Mouse (Mus musculus): ENCODE data around the gene Shank2.

Shank2 gene

GRCm38 (mm10) chr7:144001628-144002027 is at the start of gene Shank2:
Gene Shank2 (plus strand): TSS chr7:144001928.
- DNase-seq (ENCODE audit: low read depth, low spot score), result no peak

GRCm38 (mm10) chr7:143952130-143952529 is 49.6 kb upstream of the Shank2 start:
- DNase-seq (ENCODE audit: low read depth, low spot score), result no peak

- DNase-seq (ENCODE audit: low read depth, low spot score), result no peak
These were observed 45.0 kb upstream of the Shank2 start for GRCm38 (mm10) chr7:143956575-143957295.

- DNase-seq (ENCODE audit: low read depth, low spot score), result no peak
These were observed 43.6 kb upstream of the Shank2 start for GRCm38 (mm10) chr7:143958030-143958565.

DNA sequence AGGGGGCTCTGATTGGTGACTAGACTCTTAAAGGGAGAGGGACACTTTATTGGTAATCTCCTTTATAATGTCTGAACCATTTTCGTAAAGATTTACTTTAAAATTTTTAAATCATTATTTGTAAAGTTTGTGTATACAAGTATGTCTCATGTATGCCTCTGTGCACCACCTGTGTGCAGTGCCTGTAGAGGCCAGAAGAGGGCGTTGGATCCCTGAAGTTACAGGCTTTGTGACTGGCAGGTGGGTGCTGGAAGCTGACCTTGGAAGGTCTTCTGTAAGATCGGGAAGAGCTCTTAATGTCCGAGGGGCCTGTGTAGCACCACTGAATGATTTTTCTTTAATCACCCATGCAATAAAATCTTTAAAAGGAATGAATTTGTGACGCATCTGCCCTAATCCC is 37.9 kb upstream of the Shank2 start:
- no peak for DNase-seq (ENCODE audit: low read depth, low spot score)

GRCm38 (mm10) chr7:143966621-143967020 is 35.1 kb upstream of the Shank2 start:
- DNase-seq (ENCODE audit: low read depth, low spot score), result no peak

- DNase-seq (ENCODE audit: low read depth, low spot score), result no peak
These were observed 24.3 kb upstream of the Shank2 start for GRCm38 (mm10) chr7:143977491-143977830.

- DNase-seq (ENCODE audit: low read depth, low spot score), result no peak
These were observed 23.7 kb upstream of the Shank2 start for GRCm38 (mm10) chr7:143977831-143978682.

- peak; percentile 61 for DNase-seq (ENCODE audit: low read depth, low spot score)
These were observed 22.9 kb upstream of the Shank2 start for GRCm38 (mm10) chr7:143978741-143979371.

DNA sequence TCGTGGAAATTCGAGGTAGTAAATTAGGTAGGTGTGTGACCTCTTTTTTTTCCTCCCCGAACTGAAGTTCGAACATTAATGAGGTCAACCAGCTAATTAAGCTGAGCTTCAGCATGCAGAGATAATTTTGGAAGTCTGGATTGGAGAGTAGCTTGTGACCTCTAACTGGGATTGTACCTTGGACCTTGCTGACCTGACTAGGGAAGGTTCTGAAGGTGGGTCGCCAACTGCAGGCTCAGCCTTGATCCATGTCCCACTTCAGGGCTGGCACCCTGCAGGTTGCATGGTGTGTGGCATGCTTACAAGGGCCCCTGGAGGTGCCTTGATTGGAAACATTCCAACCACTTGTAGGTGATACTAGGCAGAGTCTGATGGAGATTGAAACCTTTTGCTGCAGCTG is 21.7 kb upstream of the Shank2 start:
- DNase-seq (ENCODE audit: low read depth, low spot score), result no peak

GRCm38 (mm10) chr7:143986281-143986680 is 15.4 kb upstream of the Shank2 start:
- no peak for DNase-seq (ENCODE audit: low read depth, low spot score)

DNA sequence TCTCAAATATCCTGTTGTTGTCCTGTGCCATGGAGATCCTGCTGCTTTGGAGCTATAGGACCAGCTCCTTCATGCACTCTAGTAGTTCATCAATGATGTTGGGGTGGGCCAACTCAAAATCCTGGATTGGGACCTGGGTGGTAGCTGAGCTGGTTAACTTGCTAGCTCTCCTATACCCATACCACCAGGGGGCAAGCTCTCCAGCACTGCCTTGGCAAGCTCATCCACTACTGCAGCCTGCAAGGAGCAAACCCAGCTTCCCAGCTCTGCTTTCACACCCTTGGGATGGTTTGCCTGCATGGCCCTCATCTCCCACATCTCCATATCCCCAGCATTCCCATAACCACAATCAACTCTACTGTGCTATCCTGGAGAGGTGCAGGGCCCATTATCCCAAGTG is 10.6 kb upstream of the Shank2 start:
- no peak for DNase-seq (ENCODE audit: low read depth, low spot score)

DNA sequence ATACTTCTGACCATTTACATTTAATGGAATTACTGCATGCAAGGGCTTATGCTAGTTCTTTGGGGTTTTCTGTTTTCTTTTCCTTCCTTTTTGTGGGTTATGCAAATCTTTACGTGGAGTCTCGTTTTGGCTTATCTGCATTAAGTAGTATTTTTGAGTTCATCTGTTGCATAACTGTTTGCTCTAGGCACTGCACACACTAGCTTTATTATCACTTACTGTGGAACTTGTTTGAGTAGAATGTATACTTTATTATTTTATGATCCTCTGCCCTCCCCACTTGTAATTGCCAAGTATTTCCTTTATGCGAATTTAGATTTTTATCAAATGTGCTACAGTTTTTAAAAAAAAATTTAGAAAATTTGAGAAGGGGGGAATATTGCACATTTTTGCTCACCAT is 2.7 kb upstream of the Shank2 start:
- no peak for DNase-seq (ENCODE audit: low read depth, low spot score)

DNA sequence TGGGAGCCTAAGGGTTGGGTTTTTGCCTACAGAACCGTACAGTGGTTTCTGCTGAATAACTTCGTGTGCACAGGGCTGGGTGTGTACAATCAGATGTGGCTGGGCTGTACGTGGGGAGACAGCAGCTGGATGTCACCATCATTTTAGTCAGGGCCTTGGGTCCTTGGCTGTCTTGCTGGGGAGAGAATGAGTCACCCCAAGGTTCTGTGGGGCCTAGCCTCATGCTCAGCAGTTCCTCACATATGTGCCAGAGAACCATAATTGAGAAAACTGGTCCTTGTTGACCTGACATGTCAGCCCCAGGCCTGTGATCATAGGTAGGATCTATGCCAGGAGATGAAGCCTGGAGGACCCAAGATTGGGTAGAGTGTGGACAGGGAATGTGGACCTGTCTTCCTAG is 1.7 kb downstream of the Shank2 start:
- DNase-seq (ENCODE audit: low read depth, low spot score), result no peak

DNA sequence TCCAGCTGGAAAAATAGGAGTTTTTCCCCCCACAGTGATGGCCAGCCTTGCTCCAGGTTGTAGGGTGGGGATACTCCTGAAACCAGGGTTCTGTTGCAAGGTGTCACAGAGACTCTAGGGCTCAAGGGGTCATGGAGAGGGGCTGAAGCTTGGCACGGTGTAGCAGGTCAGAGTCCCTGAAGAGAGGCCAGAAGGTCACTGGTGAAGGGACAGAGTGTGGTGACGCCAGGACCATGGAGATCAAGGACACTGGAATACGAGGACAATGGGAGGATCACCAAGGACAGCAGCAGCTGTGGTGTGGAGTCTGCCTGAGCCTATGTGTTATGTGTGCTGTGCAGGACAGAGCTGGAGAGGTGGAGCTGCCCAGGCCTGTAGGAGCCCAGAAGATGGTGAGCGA is 6.4 kb downstream of the Shank2 start:
- DNase-seq (ENCODE audit: low read depth, low spot score), result no peak

DNA sequence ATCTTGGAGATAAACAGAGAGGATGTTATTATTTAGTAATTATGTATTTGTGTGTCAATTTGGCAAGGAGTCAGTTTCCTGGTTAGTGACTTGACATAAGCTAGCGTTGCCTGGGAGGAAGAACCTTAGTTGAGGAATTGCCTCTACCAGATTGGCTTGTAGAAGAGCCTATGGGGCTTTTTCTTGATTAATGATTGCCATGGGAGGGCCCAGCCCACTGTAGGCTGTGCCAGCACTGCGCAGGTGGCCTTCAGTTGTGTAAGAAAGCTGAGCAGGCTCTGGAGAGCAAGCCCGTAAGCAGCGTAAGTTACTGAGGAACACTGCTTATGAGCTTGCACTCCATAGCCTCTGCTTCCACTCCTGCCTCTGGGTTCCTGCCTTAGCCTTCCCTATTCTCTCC is 7.3 kb downstream of the Shank2 start:
- DNase-seq (ENCODE audit: low read depth, low spot score), result no peak

- DNase-seq (ENCODE audit: low read depth, low spot score), result no peak
These were observed 12.8 kb downstream of the Shank2 start for GRCm38 (mm10) chr7:144014485-144014884.

DNA sequence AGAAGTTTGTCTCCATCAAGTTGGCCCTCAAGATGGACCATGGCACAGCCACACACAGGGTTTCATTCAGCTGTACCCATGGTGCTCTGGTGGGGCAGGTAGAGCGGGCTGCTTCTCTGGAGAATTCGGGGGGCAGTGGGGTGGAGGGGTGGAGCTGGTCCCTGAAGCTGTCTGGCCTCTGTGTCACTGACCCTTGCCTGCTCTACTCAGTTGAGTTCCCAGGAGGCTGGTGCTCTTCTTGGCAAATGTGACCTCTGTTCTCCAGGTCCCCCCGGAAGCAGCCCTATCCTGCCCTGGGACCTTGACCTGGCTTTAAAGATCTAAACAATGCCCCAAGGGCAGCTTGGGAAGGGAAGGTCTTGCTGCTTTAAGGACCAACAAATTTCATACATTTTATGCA is 20.1 kb downstream of the Shank2 start:
- DNase-seq (ENCODE audit: low read depth, low spot score), result no peak

GRCm38 (mm10) chr7:144022682-144023081 is 21.0 kb downstream of the Shank2 start:
- no peak for DNase-seq (ENCODE audit: low read depth, low spot score)

DNA sequence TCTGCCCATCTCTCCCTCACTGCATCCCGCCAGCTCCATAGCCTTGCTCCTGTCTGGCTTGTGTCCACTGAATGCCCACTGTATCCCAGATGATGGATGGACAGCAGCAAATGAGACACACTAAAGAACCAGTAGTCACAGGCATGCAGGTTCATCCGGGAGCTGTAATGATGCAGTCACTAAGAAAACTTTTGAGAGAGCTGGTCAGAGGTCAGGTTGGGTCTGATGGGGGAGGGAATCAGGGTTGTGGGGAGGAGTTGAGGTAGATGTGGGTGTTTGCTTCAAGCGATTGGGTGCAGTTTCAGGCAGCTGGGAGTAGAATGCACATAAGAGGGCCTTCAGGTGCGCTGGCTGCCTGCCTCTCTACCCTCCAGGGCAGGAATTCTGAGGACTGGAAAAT is 21.8 kb downstream of the Shank2 start:
- DNase-seq (ENCODE audit: low read depth, low spot score), result no peak

- DNase-seq (ENCODE audit: low read depth, low spot score), result no peak
These were observed 24.5 kb downstream of the Shank2 start for GRCm38 (mm10) chr7:144026024-144026752.

DNA sequence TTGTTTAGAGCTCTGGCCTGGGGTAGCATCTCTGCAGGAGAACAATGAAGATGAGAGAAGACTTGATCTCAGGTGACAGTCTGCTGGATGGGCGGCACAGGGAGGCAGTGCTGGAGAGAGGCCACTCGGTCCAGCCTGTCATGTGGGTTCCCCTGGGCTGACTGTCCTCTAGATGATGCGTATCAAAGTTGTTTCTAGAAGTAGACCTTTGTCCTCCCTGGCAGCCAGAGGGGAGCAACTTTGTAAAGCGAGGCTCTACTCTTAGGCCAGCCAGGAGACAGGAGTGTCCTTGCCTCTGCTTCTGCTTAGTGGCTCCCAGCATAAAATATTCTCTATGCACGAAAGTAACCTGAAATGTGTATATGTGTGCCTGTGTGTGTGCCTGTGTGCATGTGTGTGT is 27.5 kb downstream of the Shank2 start:
- no peak for DNase-seq (ENCODE audit: low read depth, low spot score)
